Mouse (Mus musculus) adrenal gland, postnatal 36 days (tissue): ENCODE results near the gene Slc17a5. TPM values are rescaled to one million over a fixed set of nuclear protein-coding genes. Genes with fewer than 3 reads are reported as not detected.

Experiments used
- DNase-seq, 2 experiments: peaks; one replicate each; pipeline ENCODE4 v3.0.0; 2021; ENCODE audit warnings: mixed read lengths in 1 of 2
- total RNA-seq, 2 experiments: library from RNA; stranded (reverse); gene quantifications; 2 replicates each; pipeline ENCODE4 v1.2.3; 2021

Gene Slc17a5
- total RNA-seq, 2 experiments from 2014 or later, result 7.4 to 16.4 TPM

- no peak for DNase-seq
Observed at GRCm38 (mm10) chr9:78559479-78559878, 28.4 kb downstream of the Slc17a5 start.

GRCm38 (mm10) chr9:78558586-78559214 lies 29.1 kb downstream of the Slc17a5 start:
- DNase-seq, result peak; percentile 66 to 76

GRCm38 (mm10) chr9:78557041-78557440 lies 30.8 kb downstream of the Slc17a5 start:
- no peak for DNase-seq

GRCm38 (mm10) chr9:78552984-78553383 lies 34.9 kb downstream of the Slc17a5 start:
- peak; percentile 83 to 87 for DNase-seq

- no peak for DNase-seq
Observed at GRCm38 (mm10) chr9:78551761-78552160, 36.1 kb downstream of the Slc17a5 start.

- peak in 1 of 2 experiments; percentile 34 for DNase-seq
Observed at GRCm38 (mm10) chr9:78547742-78548141, 40.1 kb downstream of the Slc17a5 start.

GRCm38 (mm10) chr9:78546944-78547343 lies 40.9 kb downstream of the Slc17a5 start:
- no peak for DNase-seq

- DNase-seq, result no peak
Observed at GRCm38 (mm10) chr9:78541758-78542157, 46.1 kb downstream of the Slc17a5 start.

- no peak for DNase-seq
Observed at GRCm38 (mm10) chr9:78538421-78538820, 49.4 kb downstream of the Slc17a5 start.

GRCm38 (mm10) chr9:78537154-78537873 lies 50.5 kb downstream of the Slc17a5 start:
- no peak for DNase-seq

- DNase-seq, result no peak
Observed at GRCm38 (mm10) chr9:78534606-78535005, 53.2 kb downstream of the Slc17a5 start.

- DNase-seq, result peak in 1 of 2 experiments; percentile 31
Observed at GRCm38 (mm10) chr9:78533296-78533935, 54.4 kb downstream of the Slc17a5 start.

- DNase-seq, result no peak
Observed at GRCm38 (mm10) chr9:78532341-78532819, 55.5 kb downstream of the Slc17a5 start.

GRCm38 (mm10) chr9:78531816-78532215 lies 56.0 kb downstream of the Slc17a5 start:
- no peak for DNase-seq

- peak; percentile 84 to 90 for DNase-seq
Observed at GRCm38 (mm10) chr9:78527767-78528381, 60.0 kb downstream of the Slc17a5 start.

GRCm38 (mm10) chr9:78527301-78527761 lies 60.5 kb downstream of the Slc17a5 start:
- peak; percentile 90 to 94 for DNase-seq

GRCm38 (mm10) chr9:78526206-78526605 lies 61.6 kb downstream of the Slc17a5 start:
- peak in 1 of 2 experiments; percentile 40 for DNase-seq

GRCm38 (mm10) chr9:78525451-78526135 lies 62.2 kb downstream of the Slc17a5 start:
- DNase-seq, result no peak

GRCm38 (mm10) chr9:78521689-78522088 lies 66.2 kb downstream of the Slc17a5 start:
- DNase-seq, result peak; percentile 30 to 42

- DNase-seq, result peak; percentile 68 to 77
Observed at GRCm38 (mm10) chr9:78520780-78521601, 66.8 kb downstream of the Slc17a5 start.
